Mouse (Mus musculus): ENCODE data around the gene Grin2a.

Gene Grin2a

DNA sequence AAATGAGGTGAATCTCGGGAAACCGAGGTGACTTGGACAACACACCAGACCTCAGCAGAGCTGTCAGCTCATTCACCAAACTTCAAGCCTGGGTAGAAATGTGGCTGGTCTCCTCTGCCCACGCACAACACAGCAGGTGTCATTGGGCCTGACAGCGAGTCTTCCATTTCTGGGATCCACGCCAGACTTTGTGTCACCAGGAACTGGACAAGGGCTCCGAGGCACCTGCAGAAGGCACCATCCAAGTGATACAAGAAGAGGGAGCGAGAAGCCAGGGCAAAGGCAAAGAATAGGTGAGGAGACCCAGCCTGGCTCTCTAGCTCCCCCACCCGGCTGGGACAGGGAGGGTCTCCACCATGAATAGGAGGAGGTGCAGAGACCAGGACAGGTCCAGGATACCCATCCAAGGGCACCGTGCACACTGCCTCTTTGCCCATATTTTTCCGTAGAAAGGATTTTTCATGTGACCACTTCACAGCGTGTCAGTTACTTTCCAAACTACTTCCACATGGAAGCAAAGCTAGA is 244.3 kb downstream of the Grin2a start:
- no peak for DNase-seq (ENCODE audit: low read depth)

DNA sequence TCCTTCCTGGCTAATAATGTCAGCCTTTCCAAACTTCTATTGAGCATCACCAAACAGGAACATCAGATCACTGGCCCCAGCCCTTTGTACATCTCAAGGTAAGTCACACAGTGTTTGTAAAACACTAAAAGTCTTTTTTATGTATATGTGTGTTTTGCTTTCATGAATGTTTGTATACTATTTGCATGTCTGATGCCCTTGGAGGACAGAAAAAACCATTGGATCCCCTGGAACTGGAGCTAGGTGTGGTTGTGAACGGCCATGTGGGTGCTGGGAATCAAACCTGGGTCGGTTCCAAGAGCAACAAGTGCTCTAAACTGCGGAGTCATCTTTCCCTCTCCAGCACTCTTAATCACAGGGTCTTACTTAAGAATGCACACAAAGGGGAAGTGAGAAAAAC is 245.7 kb downstream of the Grin2a start:
- DNase-seq (ENCODE audit: low read depth) = no peak

DNA sequence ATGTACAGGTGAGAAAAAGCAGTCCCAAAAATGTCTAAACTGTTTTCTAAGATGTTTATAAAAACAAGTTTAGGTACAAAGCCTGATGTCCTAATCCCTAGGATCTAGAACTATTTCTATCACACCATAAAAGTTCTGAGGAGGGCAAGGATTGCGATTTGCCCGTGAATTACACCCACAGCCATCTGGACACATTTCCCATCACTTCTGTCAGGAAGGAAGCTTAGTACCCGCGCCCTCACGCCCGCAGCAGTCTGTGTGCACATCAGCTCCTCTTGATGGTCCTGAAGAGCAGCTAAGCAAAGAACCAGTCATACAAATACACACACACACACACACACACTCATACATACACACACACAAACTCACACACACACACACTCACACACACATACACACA is 252.9 kb downstream of the Grin2a start:
- no peak for DNase-seq (ENCODE audit: low read depth)

DNA sequence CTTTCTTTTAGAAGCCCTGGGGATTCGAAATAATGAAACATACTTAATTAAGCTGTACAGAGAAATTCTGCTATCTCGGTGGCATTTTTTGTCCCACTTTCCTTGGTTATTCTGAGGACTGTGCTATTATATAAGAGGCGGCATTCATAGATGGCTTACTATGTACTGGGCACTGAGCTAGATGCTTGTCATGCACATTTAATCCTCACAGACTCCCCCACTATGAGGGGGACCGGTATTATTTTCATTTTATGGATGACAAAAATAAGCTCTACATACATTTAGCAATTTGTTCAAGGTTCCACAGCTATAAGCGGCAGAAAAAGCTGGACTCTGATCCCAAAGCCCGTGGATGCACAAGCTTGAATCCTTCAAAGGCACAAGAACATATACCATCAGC is 256.7 kb downstream of the Grin2a start:
- no peak for DNase-seq (ENCODE audit: low read depth)

DNA sequence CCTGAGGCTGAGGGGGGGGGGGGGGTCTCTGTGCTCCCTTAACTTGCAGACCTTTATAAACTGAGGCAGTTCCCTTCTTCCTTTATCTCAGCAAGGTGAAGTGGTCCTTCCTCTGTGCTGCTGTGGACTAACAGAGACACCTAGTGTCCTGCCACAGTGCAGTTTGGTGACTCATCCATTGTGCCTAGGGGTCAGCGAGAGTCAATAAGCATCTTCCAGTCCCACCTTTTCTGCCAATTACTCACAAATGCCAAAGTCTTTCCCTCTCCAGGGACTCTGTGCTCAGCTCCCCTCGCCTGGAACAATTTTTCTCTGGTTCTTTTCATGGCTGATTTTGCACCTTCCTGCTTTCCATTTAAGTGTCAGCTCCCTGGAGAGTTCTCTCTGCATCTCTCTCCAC is 258.2 kb downstream of the Grin2a start:
- DNase-seq (ENCODE audit: low read depth) = no peak

DNA sequence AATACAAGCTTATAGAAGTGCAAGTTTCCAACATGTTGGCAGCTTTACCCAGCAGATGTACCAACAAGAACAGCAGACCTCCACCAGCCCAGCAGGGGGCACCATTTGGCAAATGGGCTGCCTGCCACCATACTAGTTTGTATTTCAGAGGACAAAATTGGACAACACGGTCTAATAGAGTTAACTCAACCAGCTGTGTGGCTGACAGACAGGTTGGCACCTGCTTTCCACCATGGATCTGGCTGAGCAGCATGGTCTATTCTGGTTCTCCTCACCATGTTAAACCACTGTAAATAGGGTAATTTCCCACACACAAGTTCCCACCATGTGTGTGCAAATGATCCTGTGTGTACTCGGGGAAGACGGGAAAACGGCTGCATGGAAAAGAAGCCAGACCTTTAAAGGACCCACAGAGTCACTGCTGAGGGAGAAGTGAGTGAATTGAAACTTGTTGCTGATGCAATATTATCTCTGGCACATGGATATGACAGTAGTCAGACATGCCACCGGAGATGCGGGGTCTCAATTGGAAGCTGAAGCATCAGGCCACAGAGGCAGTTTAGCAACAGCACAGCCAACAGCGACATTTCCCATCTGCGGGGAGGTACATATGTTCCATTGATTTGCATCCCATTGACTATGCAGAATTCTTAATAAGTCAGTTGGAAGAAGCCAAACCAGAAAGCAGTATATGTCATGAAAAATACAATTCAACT is 259.8 kb downstream of the Grin2a start:
- DNase-seq (ENCODE audit: low read depth) = no peak

DNA sequence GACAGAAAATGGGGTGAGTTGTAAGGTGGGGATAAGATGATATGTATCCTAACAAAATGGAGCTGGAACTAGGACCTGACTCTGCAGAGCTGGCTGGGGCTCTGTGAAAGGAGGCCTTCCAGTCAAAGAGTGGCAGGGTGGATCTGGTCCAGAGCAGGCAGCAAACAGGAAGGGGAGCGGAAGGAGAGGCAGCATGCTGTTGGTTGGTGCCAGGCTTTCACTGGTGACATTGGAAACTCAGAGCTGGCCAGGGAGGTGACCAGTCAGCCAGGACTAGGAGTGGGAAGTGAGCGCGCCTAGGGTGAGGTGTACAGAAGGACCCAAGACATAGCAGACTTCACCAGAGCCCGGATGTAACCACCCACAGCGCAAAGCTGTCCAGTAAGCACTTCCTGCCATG is 267.8 kb downstream of the Grin2a start:
- DNase-seq (ENCODE audit: low read depth) = no peak

DNA sequence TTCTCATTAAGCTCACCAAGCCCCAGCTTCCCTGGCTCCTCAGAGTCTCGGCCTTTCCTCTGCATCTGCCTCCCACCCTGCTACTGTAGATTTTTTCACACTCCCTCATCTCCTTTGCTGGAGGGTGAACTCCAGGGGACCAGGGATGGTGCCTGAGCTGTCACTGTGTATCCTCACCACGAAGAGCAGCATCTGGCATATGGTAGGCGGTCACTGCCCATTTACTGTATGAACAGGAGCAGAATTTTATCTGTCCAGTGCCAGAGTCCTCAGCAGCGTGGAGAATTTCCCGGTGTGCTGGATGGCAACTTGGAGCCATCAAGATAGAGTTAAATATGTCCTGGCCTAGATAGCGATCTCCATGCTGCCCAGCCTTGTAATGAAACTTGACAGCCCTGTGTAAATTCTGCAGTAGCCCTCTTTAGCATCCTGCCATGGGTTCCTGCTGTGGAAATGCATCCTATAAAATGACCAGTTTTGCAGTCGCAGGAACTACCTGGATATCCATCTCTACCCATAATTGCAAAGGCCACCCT is 269.7 kb downstream of the Grin2a start:
- no peak for DNase-seq (ENCODE audit: low read depth)

DNA sequence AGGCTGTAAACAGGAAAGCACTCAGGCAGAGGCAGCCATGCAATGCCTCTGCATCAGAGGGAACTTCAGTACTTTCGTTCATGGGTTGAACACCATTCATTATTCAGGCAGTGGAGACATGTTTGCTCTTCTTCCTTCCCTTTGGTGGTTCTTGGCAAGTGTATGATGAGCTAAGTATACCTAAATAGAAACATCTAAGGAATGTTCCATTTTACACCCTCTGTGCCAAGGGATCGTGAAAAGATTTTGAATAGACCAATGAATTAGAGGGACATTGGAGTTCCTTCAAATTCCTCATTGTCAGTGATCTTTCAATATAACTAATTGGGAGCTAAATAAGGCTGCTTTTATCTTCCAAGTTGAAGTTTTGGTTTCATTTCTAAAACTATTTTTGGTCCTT is 284.0 kb downstream of the Grin2a start:
- no peak for DNase-seq (ENCODE audit: low read depth)

DNA sequence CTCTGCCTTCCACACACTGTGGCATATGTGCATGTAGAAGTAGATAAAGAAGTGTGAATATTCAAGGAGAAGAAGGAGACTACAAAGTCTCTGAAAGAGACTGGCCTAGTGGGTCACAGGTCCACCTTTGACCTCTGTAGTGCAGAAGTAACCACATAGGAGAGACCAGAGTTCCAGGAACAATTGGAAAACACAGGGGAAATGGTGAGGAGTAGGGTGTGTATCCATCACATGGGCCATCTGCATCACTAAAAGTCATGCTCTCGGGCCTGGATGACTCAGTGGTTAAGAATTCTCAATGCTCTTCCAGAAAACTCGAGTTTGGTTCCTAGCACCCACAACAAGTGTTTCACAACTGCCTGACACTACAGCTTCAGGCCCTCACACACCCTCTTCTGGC is 285.4 kb downstream of the Grin2a start:
- no peak for DNase-seq (ENCODE audit: low read depth)

DNA sequence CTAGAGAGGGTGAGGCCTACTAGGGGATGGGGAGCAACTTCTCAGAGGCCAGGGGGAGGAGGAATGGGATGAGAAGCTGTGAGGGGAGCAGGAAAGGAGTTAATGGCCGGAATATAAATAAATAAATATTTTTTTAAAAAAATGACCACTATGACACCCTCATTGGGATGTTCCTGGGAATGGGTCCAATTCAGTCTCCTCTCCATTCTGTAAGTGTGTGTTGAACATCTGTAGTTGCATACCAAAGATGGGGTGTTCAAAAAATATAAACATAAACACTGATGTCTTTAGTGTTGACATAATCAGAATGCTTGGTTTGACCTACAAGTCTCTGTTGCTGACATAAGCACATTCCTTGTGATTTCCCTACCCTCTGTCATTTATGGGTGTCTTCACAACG is 298.2 kb downstream of the Grin2a start:
- DNase-seq (ENCODE audit: low read depth) = no peak

DNA sequence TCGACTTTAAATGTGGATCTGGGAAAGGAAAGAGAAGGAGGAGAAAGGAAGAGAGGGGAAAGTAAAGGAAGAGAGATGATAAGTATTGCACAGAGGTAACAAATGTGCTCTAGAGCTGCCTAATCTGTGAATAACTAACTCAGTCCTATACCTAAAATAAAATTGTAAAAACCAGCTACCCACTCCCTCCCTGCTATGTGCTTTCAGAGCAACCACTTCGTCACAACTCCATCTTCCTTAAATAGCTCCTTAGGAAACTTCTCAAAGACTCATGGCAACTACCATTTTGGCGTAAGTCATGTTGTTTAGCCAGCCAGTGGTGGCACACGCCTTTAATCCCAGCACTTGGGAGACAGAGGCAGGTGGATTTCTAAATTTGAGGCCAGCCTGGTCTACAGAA is 301.3 kb downstream of the Grin2a start:
- no peak for DNase-seq (ENCODE audit: low read depth)

DNA sequence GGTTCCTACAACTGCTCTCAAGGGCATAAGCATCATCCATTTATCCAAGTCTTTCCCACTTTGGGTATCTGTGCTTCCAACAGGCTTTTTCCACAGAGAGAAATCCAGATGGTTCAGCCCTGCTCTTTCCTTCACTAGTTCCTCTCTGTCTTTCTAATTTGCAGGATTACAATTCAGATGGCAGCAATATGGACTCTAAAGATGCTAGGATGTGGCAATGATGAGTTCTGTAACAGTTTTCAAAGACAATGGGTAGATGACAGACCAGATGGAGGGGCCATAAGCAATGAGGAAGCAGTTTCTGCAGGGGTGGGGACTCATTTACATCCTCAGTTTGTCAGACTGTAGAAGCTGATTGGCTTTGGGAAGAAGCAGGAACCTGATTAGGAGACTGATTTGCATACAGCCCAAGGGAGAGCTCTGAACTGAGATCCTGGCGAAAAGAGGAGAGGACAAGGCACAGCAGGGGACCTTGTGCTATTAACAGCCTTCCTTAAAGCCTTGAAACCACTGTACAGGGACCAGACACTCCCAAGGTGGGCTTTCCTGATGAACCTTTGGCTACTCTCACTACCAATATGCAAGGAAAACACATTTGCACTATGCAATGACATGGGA is 306.7 kb downstream of the Grin2a start:
- no peak for DNase-seq (ENCODE audit: low read depth)

DNA sequence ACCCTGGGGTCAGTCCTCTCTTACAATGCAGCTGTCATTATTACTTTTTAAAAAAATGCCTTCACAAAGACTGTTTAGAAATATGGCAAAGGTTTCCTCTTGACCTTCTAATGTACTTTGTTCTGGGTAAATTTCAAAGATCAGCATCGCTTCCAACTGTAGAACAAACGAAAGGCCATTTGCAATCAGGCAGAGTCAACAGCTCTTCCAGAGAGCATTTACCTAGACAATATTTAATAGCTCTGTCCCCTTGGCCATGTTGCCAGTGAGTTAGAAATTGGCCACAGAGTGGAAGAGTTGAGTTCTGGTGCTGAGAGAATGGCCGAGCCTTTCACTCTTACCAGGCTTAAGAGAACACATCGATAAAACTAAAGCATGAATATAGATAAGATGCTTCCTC is 314.8 kb downstream of the Grin2a start:
- no peak for DNase-seq (ENCODE audit: low read depth)

DNA sequence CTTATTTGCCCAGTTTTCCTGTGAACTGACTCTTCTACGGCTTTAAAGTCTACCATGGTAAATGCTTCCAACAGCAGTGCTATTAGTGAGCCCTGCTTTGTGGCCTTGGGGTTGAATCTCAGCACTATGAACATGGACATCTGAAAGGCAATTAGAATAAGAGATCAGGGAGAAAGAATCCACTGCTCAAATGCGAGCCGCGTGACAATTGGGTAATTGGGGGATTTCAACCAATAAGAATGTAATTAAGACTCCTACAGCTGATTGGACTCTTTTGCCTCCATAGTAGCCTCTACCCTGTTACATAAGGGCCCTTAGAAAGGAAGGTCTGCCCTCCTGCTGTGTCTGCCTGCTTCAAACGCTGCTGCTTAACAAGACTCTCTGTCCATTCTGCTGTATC is 315.4 kb downstream of the Grin2a start:
- DNase-seq (ENCODE audit: low read depth) = no peak

DNA sequence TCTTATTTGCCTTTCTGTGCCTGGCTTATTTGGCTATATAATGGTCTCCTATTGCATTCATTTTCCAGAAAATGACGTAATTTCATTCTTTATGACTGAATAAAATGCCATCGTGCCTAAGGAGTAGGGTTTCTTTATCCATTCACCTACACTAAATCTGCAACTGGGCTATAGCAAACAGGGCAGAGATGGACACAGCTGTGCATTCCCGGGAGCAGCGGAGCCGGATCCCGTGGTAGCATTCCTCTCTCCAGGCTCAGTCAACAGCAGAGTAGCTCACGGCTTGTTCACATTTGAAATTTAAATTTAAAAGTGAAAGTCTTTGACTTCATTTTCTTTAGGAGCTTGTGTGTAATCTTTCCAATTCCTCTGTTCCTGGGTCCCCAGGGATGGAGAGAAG is 316.6 kb downstream of the Grin2a start:
- no peak for DNase-seq (ENCODE audit: low read depth)

DNA sequence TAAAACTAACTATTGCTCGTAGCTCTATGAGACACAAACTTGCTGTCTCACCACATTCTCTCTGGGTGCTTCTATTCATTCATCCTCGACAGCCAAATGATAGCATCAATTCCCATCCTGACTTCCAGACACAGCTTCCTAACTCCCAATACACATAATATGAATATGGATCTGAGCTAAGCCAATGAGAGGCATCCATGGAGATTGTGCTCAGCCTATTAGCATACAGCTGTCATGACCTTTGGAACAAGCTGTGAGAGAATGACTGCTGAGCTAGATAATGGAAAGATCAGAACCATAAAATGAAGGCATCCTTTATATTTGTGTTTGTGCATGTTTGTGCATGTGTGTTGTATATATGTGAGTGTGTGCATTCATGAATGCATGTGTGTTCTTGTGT is 323.0 kb downstream of the Grin2a start:
- DNase-seq (ENCODE audit: low read depth) = no peak

DNA sequence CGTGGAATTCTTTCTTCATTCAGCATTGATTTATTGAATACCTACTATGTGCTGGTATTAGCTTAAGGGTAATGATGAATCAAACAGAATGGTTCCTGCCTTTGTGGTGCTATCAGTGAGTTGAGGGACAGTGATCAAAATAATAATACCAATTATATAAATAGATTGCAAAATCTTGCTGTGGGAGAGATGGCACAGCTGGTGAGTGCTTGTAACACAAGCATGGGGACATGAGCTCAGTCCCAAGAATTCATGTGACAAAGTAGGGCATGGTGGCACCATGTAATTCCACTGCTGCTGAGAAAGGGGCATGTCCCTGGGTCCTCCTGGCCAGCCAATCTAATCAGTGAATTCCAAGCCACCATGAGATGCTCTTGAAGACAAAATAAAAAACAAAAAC is 324.1 kb downstream of the Grin2a start:
- DNase-seq (ENCODE audit: low read depth) = no peak

DNA sequence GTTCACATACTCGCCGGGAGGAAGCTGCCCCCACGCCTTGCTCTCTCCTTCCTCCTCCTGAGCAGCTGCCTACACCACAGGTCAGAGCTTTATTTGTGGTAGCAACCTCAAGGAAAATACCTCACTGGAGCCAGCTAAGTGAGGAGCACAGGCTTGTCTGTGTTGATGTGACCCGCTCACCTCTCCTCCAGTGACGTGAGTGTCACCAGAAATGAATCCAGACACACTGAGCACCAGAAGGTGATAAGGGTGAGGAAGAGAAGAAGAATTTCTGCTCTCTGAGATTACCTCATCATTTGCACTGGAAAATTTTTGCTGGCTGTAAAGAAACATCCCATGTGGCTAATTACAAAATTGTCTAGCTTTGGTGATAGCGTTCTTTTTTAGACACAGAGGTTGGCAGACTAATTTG is 324.6 kb downstream of the Grin2a start:
- DNase-seq (ENCODE audit: low read depth) = no peak

DNA sequence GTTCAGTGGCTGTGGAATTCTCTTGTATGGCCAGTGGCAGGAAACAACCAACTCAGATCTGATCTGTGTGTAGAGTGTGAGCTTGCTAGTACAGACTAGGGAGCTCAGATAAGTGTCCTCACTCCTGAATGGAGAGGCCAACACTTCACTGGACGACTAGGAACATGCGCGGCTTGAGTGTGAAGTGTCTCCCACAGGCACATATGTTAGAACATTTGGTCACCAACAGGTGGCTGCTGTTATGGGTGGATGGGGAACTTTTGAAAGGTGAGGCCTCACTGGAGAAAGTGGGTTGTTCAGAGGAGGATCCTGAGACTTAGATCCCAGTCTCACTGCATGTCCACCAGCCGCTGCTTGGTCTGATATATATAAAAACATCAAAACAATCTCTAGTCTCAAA is 329.5 kb downstream of the Grin2a start:
- DNase-seq (ENCODE audit: low read depth) = no peak

DNA sequence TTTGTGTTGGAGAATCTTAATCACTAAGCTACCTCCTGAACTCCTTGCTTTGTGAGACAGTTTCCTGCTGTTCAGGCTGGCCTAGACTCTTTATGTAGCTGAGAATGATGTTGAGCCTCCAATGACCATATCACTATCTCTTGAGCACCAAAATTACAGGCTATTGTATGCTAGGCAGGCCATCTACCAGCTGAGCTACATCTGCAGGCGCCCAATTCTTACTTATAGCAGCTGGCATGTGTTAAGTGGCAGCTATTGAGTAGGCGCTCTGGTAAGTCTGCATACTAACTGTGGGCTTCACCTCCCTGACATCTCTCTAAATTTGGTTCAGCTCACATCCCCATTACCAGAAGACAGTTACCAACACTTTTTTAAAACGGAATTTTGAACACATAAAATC is 331.3 kb downstream of the Grin2a start:
- no peak for DNase-seq (ENCODE audit: low read depth)

DNA sequence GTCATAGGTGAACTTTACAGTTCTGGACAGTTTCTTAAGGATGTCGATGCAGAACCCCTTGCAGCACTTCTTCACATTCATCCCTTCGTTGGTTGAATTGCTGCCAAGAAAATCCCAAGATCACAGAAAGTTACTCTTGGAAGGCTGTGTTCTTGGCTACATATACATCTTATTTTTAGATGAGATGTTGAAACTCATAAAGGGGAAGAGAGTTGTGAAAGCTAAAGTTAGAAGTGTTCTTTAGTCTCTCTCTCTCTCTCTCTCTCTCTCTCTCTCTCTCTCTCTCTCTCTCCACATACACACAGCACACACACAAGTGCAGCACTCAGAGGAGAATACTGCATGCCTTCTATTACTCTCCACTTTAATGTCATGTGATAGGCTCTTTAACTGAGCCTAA is 331.9 kb downstream of the Grin2a start:
- no peak for DNase-seq (ENCODE audit: low read depth)

DNA sequence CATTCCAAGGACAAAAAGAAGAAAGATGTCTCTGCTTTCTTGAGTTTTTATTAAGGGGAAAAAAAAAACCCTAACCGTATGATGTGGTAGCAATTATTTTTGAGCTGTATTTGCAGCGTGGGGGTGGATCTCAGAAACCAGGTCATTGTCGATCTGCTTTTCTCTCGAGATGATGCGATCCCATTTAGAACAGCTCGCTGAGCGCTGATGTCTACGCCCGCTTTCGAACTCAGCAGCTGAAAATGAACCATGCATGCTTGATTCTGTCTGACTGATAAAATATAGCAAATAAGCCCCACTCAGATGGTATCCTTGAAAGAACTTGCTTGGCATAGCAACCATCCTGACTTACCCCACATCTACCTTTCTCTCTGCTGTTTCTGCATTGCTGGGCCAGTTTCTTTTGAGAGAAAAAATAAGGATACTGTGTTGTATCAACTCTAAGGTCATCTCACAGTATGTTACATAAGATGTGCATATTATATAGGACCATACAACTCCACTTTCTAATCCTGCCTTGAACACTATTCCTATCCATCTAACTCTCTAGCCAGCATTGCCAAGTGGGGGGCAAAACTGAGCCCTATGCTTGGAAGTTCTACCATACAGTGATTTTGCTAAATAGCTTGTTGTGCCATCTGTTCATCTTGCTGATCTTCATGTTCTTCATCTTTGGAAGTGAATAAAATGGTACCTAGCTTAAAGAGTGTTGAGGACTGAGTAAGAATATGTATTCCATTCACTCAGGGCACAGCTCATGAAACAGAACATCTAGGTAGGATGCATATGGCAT is 369.5 kb downstream of the Grin2a start:
- no peak for DNase-seq (ENCODE audit: low read depth)

Data from NIH3T3 (cell line).